Mouse (Mus musculus): ENCODE measurements at regions not wholly inside any gene's neighbourhood (a gene's known extent, or its start where the extent isn't known, plus 50 kb on each side); places are given as distances from the start of the nearest gene placed in this dataset.

- H3K27me3 ChIP-seq (ENCODE audit: insufficient read depth, low read length) = no peaks in the 10 kb centered on the region
- peak; percentile 84 for TF ChIP-seq CTCF (IDR thresholded peaks at IDR 0.05; ENCODE audit: low read depth)
- H3K4me1 ChIP-seq (replicated peaks; ENCODE audit: insufficient read depth, low read length) = no peaks in the 10 kb centered on the region
- H3K9ac ChIP-seq (ENCODE audit: low read depth, low read length) = no peak overlapping the region
- no peak overlapping the region for H3K27ac ChIP-seq
- 30% methylated on average over 5 of the region's 5 CpGs for WGBS
- DNase-seq (ENCODE audit: low spot score) (peak; percentile 68), ATAC-seq (replicated peaks; ENCODE audit: low FRiP score, low read depth) (no peak)
- no peak overlapping the region for H3K4me3 ChIP-seq (replicated peaks; ENCODE audit: low read depth, low read length)
- H3K4me2 ChIP-seq (ENCODE audit: low read length) = no peak overlapping the region
- H3K9me3 ChIP-seq (replicated peaks; ENCODE audit: low read length) = no peaks in the 10 kb centered on the region
- no peaks in the 10 kb centered on the region for H3K36me3 ChIP-seq (ENCODE audit: insufficient read depth, low read length)
Observed at GRCm38 (mm10) chr16:5471321-5471720, 215.5 kb upstream of the Eef2kmt start.

GRCm38 (mm10) chr16:5467587-5467986 is 211.8 kb upstream of the Eef2kmt start:
- H3K36me3 ChIP-seq (ENCODE audit: insufficient read depth, low read length) = no peaks in the 10 kb centered on the region
- H3K9ac ChIP-seq (ENCODE audit: low read depth, low read length) = no peak overlapping the region
- 12% methylated on average over 3 of the region's 3 CpGs for WGBS
- DNase-seq (ENCODE audit: low spot score) (peak; percentile 56), ATAC-seq (replicated peaks; ENCODE audit: low FRiP score, low read depth) (no peak)
- H3K4me3 ChIP-seq (replicated peaks; ENCODE audit: low read depth, low read length) = no peak overlapping the region
- TF ChIP-seq CTCF (IDR thresholded peaks at IDR 0.05; ENCODE audit: low read depth) = peak; percentile 75
- H3K27me3 ChIP-seq (ENCODE audit: insufficient read depth, low read length) = no peaks in the 10 kb centered on the region
- H3K27ac ChIP-seq = no peak overlapping the region
- H3K4me1 ChIP-seq (replicated peaks; ENCODE audit: insufficient read depth, low read length) = no peaks in the 10 kb centered on the region
- no peak overlapping the region for H3K4me2 ChIP-seq (ENCODE audit: low read length)
- H3K9me3 ChIP-seq (replicated peaks; ENCODE audit: low read length) = no peaks in the 10 kb centered on the region

- Histone ChIP-seq H3K9ac (ENCODE audit: low read depth, low read length) (no peak overlapping the region), H3K4me1 (replicated peaks; ENCODE audit: insufficient read depth, low read length) (no peaks in the 10 kb centered on the region), H3K4me2 (ENCODE audit: low read length) (no peak overlapping the region), H3K36me3 (ENCODE audit: insufficient read depth, low read length) (no peaks in the 10 kb centered on the region), H3K9me3 (replicated peaks; ENCODE audit: low read length) (no peaks in the 10 kb centered on the region), H3K27ac (no peak overlapping the region), H3K27me3 (ENCODE audit: insufficient read depth, low read length) (no peaks in the 10 kb centered on the region), H3K4me3 (replicated peaks; ENCODE audit: low read depth, low read length) (no peak overlapping the region)
- ATAC-seq (replicated peaks; ENCODE audit: low FRiP score, low read depth) = no peak
- no peak for TF ChIP-seq CTCF (IDR thresholded peaks at IDR 0.05; ENCODE audit: low read depth)
- 49% methylated on average over 2 of the region's 2 CpGs for WGBS
- no peak for DNase-seq (ENCODE audit: low spot score)
Observed at GRCm38 (mm10) chr16:5466760-5467159, 211.0 kb upstream of the Eef2kmt start.

GRCm38 (mm10) chr16:5455352-5455965 is 199.7 kb upstream of the Eef2kmt start:
- Histone ChIP-seq H3K9me3 (replicated peaks; ENCODE audit: low read length) (no peaks in the 10 kb centered on the region), H3K27ac (no peak overlapping the region), H3K27me3 (ENCODE audit: insufficient read depth, low read length) (no peaks in the 10 kb centered on the region), H3K36me3 (ENCODE audit: insufficient read depth, low read length) (no peaks in the 10 kb centered on the region), H3K9ac (ENCODE audit: low read depth, low read length) (no peak overlapping the region), H3K4me3 (replicated peaks; ENCODE audit: low read depth, low read length) (no peak overlapping the region), H3K4me1 (replicated peaks; ENCODE audit: insufficient read depth, low read length) (no peaks in the 10 kb centered on the region), H3K4me2 (ENCODE audit: low read length) (no peak overlapping the region)
- DNase-seq (ENCODE audit: low spot score) (no peak), ATAC-seq (replicated peaks; ENCODE audit: low FRiP score, low read depth) (no peak)
- 16% methylated on average over 5 of the region's 5 CpGs for WGBS
- TF ChIP-seq CTCF (IDR thresholded peaks at IDR 0.05; ENCODE audit: low read depth) = no peak

GRCm38 (mm10) chr16:5454243-5454642 is 198.5 kb upstream of the Eef2kmt start:
- H3K4me3 ChIP-seq (replicated peaks; ENCODE audit: low read depth, low read length) = no peak overlapping the region
- no peaks in the 10 kb centered on the region for H3K27me3 ChIP-seq (ENCODE audit: insufficient read depth, low read length)
- no peak for DNase-seq (ENCODE audit: low spot score)
- no peak overlapping the region for H3K4me2 ChIP-seq (ENCODE audit: low read length)
- ATAC-seq (replicated peaks; ENCODE audit: low FRiP score, low read depth) = no peak
- no peak overlapping the region for H3K27ac ChIP-seq
- H3K36me3 ChIP-seq (ENCODE audit: insufficient read depth, low read length) = no peaks in the 10 kb centered on the region
- no peaks in the 10 kb centered on the region for H3K9me3 ChIP-seq (replicated peaks; ENCODE audit: low read length)
- 17% methylated on average over 6 of the region's 6 CpGs for WGBS
- no peak for TF ChIP-seq CTCF (IDR thresholded peaks at IDR 0.05; ENCODE audit: low read depth)
- H3K9ac ChIP-seq (ENCODE audit: low read depth, low read length) = no peak overlapping the region
- H3K4me1 ChIP-seq (replicated peaks; ENCODE audit: insufficient read depth, low read length) = no peaks in the 10 kb centered on the region

- H3K4me3 ChIP-seq (replicated peaks; ENCODE audit: low read depth, low read length) = no peak overlapping the region
- no peak for ATAC-seq (replicated peaks; ENCODE audit: low FRiP score, low read depth)
- no peaks in the 10 kb centered on the region for H3K27me3 ChIP-seq (ENCODE audit: insufficient read depth, low read length)
- TF ChIP-seq CTCF (IDR thresholded peaks at IDR 0.05; ENCODE audit: low read depth) = no peak
- H3K4me2 ChIP-seq (ENCODE audit: low read length) = no peak overlapping the region
- H3K4me1 ChIP-seq (replicated peaks; ENCODE audit: insufficient read depth, low read length) = no peaks in the 10 kb centered on the region
- no peaks in the 10 kb centered on the region for H3K36me3 ChIP-seq (ENCODE audit: insufficient read depth, low read length)
- WGBS = 71% methylated on average over 6 of the region's 6 CpGs
- H3K27ac ChIP-seq = no peak overlapping the region
- H3K9me3 ChIP-seq (replicated peaks; ENCODE audit: low read length) = no peaks in the 10 kb centered on the region
- no peak overlapping the region for H3K9ac ChIP-seq (ENCODE audit: low read depth, low read length)
- DNase-seq (ENCODE audit: low spot score) = no peak
Observed at GRCm38 (mm10) chr16:5452971-5453370, 197.2 kb upstream of the Eef2kmt start.

- H3K27me3 ChIP-seq (ENCODE audit: insufficient read depth, low read length) = no peaks in the 10 kb centered on the region
- no peak overlapping the region for H3K4me2 ChIP-seq (ENCODE audit: low read length)
- H3K9ac ChIP-seq (ENCODE audit: low read depth, low read length) = no peak overlapping the region
- TF ChIP-seq CTCF (IDR thresholded peaks at IDR 0.05; ENCODE audit: low read depth) = no peak
- no peak overlapping the region for H3K27ac ChIP-seq
- DNase-seq (ENCODE audit: low spot score) = no peak
- H3K36me3 ChIP-seq (ENCODE audit: insufficient read depth, low read length) = no peaks in the 10 kb centered on the region
- H3K4me3 ChIP-seq (replicated peaks; ENCODE audit: low read depth, low read length) = no peak overlapping the region
- ATAC-seq (replicated peaks; ENCODE audit: low FRiP score, low read depth) = no peak
- no peaks in the 10 kb centered on the region for H3K9me3 ChIP-seq (replicated peaks; ENCODE audit: low read length)
- 61% methylated on average over 6 of the region's 6 CpGs for WGBS
- H3K4me1 ChIP-seq (replicated peaks; ENCODE audit: insufficient read depth, low read length) = no peaks in the 10 kb centered on the region
Observed at GRCm38 (mm10) chr16:5445776-5446175, 190.0 kb upstream of the Eef2kmt start.
